Mouse (Mus musculus): ENCODE data around the gene Ms4a10. TPM values are rescaled to one million over a fixed set of nuclear protein-coding genes. Genes with fewer than 3 reads are reported as not detected.

The Ms4a10 gene
- polyA plus RNA-seq (2012; rRNA removed): 0.18 TPM in 1 of 2 replicates, not detected in the other

- Histone ChIP-seq H3K27me3 (replicated peaks; ENCODE audit: control insufficient read depth, insufficient read depth, low read length) (no peaks in the 10 kb centered on the region), H3K36me3 (ENCODE audit: control insufficient read depth, insufficient read depth, low read length) (no peaks in the 10 kb centered on the region), H3K4me1 (ENCODE audit: control insufficient read depth, insufficient read depth, low read length) (no peaks in the 10 kb centered on the region), H3K4me3 (ENCODE audit: insufficient read depth, low read depth, low read length) (no peak within 1 kb of the TSS), H3K27ac (ENCODE audit: insufficient read depth, low read depth, low read length) (no peak within 1 kb of the TSS)
- DNase-seq: no peak
- WGBS: 32% methylated on average over 4 of the region's 4 CpGs
- TF ChIP-seq POLR2A (IDR thresholded peaks at IDR 0.05; ENCODE audit: low read depth, low read length) (no peak), CTCF (conservative IDR thresholded peaks at IDR 0.05; ENCODE audit: insufficient read depth, insufficient read length, low read depth, low read length) (no peak)
These were observed at the start of gene Ms4a10 for GRCm38 (mm10) chr19:10974238-10974865. TSS of gene Ms4a10 (minus strand) at chr19:10974670.

DNA sequence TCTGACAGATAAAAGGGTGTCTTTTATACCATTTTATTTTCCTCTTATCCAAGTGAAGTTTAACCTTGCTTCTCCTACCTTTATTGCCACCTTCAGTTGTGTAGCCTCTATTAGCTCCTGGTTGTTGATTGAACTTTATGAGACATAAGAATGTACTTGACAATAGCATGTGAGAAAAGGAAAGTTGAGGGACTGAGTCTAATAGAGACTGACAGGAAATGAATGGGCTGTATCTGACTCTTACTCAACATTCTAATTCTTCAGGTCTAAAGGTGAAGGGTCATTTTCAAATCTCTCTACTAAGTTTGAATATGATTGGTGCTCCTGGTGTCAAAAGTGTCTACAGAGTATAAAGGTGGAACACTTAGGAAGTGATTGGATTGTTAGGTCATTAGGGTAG lies 47.9 kb upstream of the Ms4a10 start:
- Histone ChIP-seq H3K36me3 (ENCODE audit: control insufficient read depth, insufficient read depth, low read length) (no peaks in the 10 kb centered on the region), H3K4me3 (ENCODE audit: insufficient read depth, low read depth, low read length) (no peak overlapping the region), H3K27ac (ENCODE audit: insufficient read depth, low read depth, low read length) (no peak overlapping the region), H3K4me1 (ENCODE audit: control insufficient read depth, insufficient read depth, low read length) (no peaks in the 10 kb centered on the region), H3K27me3 (replicated peaks; ENCODE audit: control insufficient read depth, insufficient read depth, low read length) (no peaks in the 10 kb centered on the region)
- TF ChIP-seq POLR2A (IDR thresholded peaks at IDR 0.05; ENCODE audit: low read depth, low read length) (no peak), CTCF (conservative IDR thresholded peaks at IDR 0.05; ENCODE audit: insufficient read depth, insufficient read length, low read depth, low read length) (no peak)
- no peak for DNase-seq

DNA sequence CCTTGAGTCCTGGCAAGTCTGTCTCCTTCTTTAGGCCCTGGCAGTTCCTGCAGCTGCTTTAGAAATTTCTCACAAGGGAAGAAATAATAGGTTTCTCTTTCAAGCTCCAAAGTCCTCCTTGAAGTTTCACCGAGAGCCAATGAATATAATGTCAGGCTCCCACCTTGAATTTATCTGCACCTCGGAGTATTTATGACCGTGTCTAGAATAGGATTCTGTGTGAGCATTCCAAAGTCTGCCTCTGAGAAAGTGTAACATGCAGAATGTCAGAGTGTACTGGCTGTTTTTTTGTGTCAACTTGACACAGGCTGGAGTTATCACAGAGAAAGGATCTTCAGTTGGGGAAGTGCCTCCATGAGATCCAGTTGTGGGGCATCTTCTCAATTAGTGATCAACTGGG lies 43.4 kb upstream of the Ms4a10 start, which contains the start of gene Ms4a18:
TSS of gene Ms4a18 (minus strand) at position 141 of the 400 bp plus-strand sequence.
- no peak for TF ChIP-seq CTCF (conservative IDR thresholded peaks at IDR 0.05; ENCODE audit: insufficient read depth, insufficient read length, low read depth, low read length)
- TF ChIP-seq POLR2A (IDR thresholded peaks at IDR 0.05; ENCODE audit: low read depth, low read length): no peak
- DNase-seq: no peak
- no peaks in the 10 kb centered on the region for H3K27me3 ChIP-seq (replicated peaks; ENCODE audit: control insufficient read depth, insufficient read depth, low read length)
- H3K27ac ChIP-seq (ENCODE audit: insufficient read depth, low read depth, low read length): no peak within 1 kb of the TSS
- no peak within 1 kb of the TSS for H3K4me3 ChIP-seq (ENCODE audit: insufficient read depth, low read depth, low read length)
- H3K4me1 ChIP-seq (ENCODE audit: control insufficient read depth, insufficient read depth, low read length): no peaks in the 10 kb centered on the region
- WGBS: 70% methylated on average over 3 of the region's 3 CpGs
- H3K36me3 ChIP-seq (ENCODE audit: control insufficient read depth, insufficient read depth, low read length): no peaks in the 10 kb centered on the region

GRCm38 (mm10) chr19:11017251-11017650 lies 42.8 kb upstream of the Ms4a10 start:
- Histone ChIP-seq H3K27me3 (replicated peaks; ENCODE audit: control insufficient read depth, insufficient read depth, low read length) (no peaks in the 10 kb centered on the region), H3K4me3 (ENCODE audit: insufficient read depth, low read depth, low read length) (no peak overlapping the region), H3K4me1 (ENCODE audit: control insufficient read depth, insufficient read depth, low read length) (no peaks in the 10 kb centered on the region), H3K27ac (ENCODE audit: insufficient read depth, low read depth, low read length) (no peak overlapping the region), H3K36me3 (ENCODE audit: control insufficient read depth, insufficient read depth, low read length) (no peaks in the 10 kb centered on the region)
- TF ChIP-seq POLR2A (IDR thresholded peaks at IDR 0.05; ENCODE audit: low read depth, low read length): no peak
- TF ChIP-seq CTCF (conservative IDR thresholded peaks at IDR 0.05; ENCODE audit: insufficient read depth, insufficient read length, low read depth, low read length): no peak
- no peak for DNase-seq
- 78% methylated on average over 2 of the region's 2 CpGs for WGBS

DNA sequence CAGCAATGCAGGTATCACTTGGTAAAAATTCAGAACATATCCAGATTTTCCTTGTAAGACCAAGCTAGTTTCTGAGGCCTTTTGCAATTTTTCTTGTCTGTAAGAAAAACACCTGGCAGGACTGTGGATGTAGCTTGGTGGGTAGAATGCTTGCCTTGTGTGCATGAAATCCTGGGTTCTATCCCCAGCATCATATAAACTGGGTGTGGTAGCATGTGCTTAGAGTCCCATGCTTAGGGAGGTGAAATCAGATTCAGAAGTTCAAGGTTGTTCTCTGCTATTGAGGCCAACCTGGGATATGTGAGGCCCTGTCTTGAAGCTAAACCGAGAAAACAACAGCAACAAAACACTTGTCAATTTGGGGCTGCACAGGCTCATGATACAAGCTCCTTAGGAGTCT lies 41.5 kb upstream of the Ms4a10 start:
- H3K4me3 ChIP-seq (ENCODE audit: insufficient read depth, low read depth, low read length): no peak overlapping the region
- H3K27ac ChIP-seq (ENCODE audit: insufficient read depth, low read depth, low read length): no peak overlapping the region
- no peaks in the 10 kb centered on the region for H3K4me1 ChIP-seq (ENCODE audit: control insufficient read depth, insufficient read depth, low read length)
- DNase-seq: no peak
- 76% methylated on average over 1 of the region's 1 CpGs for WGBS
- no peak for TF ChIP-seq POLR2A (IDR thresholded peaks at IDR 0.05; ENCODE audit: low read depth, low read length)
- no peaks in the 10 kb centered on the region for H3K36me3 ChIP-seq (ENCODE audit: control insufficient read depth, insufficient read depth, low read length)
- no peaks in the 10 kb centered on the region for H3K27me3 ChIP-seq (replicated peaks; ENCODE audit: control insufficient read depth, insufficient read depth, low read length)

DNA sequence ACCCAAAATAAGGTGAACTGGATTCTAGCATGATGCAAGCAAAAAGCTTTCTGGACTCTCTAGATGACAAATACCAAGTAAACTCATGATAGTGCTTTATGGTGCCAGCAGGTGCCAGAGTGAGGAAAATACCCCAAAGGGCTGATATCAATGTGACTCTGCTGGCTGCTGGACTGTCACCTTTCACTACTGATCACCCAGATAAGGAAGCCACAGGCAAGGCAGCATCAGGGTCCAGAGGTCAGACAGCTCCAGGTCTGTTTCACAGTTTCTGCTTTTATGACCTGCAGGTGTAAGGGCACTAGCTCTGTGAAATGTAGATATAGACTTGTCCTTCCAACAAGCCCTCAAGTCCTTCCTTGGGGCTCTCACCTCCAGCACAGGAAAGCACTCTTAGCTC lies 41.0 kb upstream of the Ms4a10 start:
- TF ChIP-seq CTCF (conservative IDR thresholded peaks at IDR 0.05; ENCODE audit: insufficient read depth, insufficient read length, low read depth, low read length): no peak
- no peak for TF ChIP-seq POLR2A (IDR thresholded peaks at IDR 0.05; ENCODE audit: low read depth, low read length)
- no peak for DNase-seq
- no peaks in the 10 kb centered on the region for H3K27me3 ChIP-seq (replicated peaks; ENCODE audit: control insufficient read depth, insufficient read depth, low read length)
- H3K4me1 ChIP-seq (ENCODE audit: control insufficient read depth, insufficient read depth, low read length): no peaks in the 10 kb centered on the region
- no peak overlapping the region for H3K4me3 ChIP-seq (ENCODE audit: insufficient read depth, low read depth, low read length)
- H3K27ac ChIP-seq (ENCODE audit: insufficient read depth, low read depth, low read length): no peak overlapping the region
- H3K36me3 ChIP-seq (ENCODE audit: control insufficient read depth, insufficient read depth, low read length): no peaks in the 10 kb centered on the region

DNA sequence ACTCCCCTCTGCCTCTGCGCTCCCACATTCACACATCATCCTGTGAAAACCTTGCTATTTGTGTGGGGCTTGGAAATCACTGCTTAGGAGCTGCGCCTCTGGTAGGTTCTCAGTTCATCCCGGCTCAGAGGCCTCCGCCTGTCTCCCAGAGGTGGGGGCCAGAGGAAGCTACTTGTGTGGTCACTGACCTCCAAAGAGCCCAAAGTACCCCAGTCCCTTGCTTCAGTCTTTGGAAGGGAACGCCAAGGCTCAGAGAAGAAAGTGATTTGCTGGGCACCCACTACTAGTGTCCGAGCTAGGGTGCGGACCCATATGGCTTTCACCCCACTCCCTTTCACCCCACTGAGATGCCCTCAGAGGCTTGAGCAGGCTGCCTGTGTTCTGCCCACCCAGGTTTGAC lies 18.7 kb upstream of the Ms4a10 start, which contains the start of gene Ms4a15:
TSS of gene Ms4a15 (minus strand) at position 101 of the 400 bp plus-strand sequence.
- H3K27ac ChIP-seq (ENCODE audit: insufficient read depth, low read depth, low read length): no peak within 1 kb of the TSS
- 94% methylated on average over 7 of the region's 7 CpGs for WGBS
- H3K27me3 ChIP-seq (replicated peaks; ENCODE audit: control insufficient read depth, insufficient read depth, low read length): no peaks in the 10 kb centered on the region
- no peaks in the 10 kb centered on the region for H3K36me3 ChIP-seq (ENCODE audit: control insufficient read depth, insufficient read depth, low read length)
- TF ChIP-seq POLR2A (IDR thresholded peaks at IDR 0.05; ENCODE audit: low read depth, low read length) (no peak), CTCF (conservative IDR thresholded peaks at IDR 0.05; ENCODE audit: insufficient read depth, insufficient read length, low read depth, low read length) (no peak)
- DNase-seq: no peak
- peaks cover 6% of the 10 kb centered on the region; the same call in 1 of the 2 replicates for H3K4me1 ChIP-seq (ENCODE audit: control insufficient read depth, insufficient read depth, low read length)
- no peak within 1 kb of the TSS for H3K4me3 ChIP-seq (ENCODE audit: insufficient read depth, low read depth, low read length)
